Mouse (Mus musculus) olfactory bulb, adult 2 months (tissue): Measurements from ENCODE around the gene Ttyh2. TPM values are rescaled to one million over a fixed set of nuclear protein-coding genes. Genes with fewer than 3 reads are reported as not detected.

Source experiments
- H3K27ac ChIP-seq: fragments of 200-500 bp; 2 replicates; pipeline ENCODE4 v1.5.1; 2012; ENCODE audit warnings: low read depth, low read length; ENCODE audit not compliant: insufficient read depth
- H3K4me1 ChIP-seq: fragments of 200-500 bp; 2 replicates; pipeline ENCODE4 v1.6.1; 2012; ENCODE audit warnings: low read length; ENCODE audit not compliant: control insufficient read depth, insufficient read depth
- H3K4me3 ChIP-seq: fragments of 200-500 bp; 2 replicates; pipeline ENCODE4 v1.5.1; 2012; ENCODE audit warnings: mild to moderate bottlenecking, low read depth, low read length, moderate library complexity; ENCODE audit not compliant: insufficient read depth
- CTCF ChIP-seq: fragments of 200-500 bp; IDR thresholded peaks from 2 replicates; pipeline ENCODE4 v1.5.1; 2012; ENCODE audit warnings: low read depth, mild to moderate bottlenecking, low read length, moderate library complexity; ENCODE audit not compliant: insufficient read depth
- POLR2A ChIP-seq: fragments of 200-500 bp; IDR thresholded peaks from 2 replicates; pipeline ENCODE4 v1.6.1; 2012; ENCODE audit warnings: mild to moderate bottlenecking, low read depth, low read length, moderate library complexity; ENCODE audit not compliant: insufficient read depth
- WGBS: fragments of 180-500 bp; shearing (Covaris S2); methylation state at CpG from one replicate; pipeline ENCODE4 v1.1.7; 2018; 5-methylcytosine and 5-hydroxymethylcytosine counted together
- polyA plus RNA-seq: library from polyadenylated mRNA; stranded (reverse); fragments of >200 nt; gene quantifications from 2 replicates; pipeline ENCODE4 v1.2.4, GENCODE M21; 2012; ENCODE audit warnings: low replicate concordance; ENCODE audit not compliant: missing spikeins, insufficient read depth, insufficient read length

The Ttyh2 gene
- polyA plus RNA-seq, 1 experiment: not detected

DNA sequence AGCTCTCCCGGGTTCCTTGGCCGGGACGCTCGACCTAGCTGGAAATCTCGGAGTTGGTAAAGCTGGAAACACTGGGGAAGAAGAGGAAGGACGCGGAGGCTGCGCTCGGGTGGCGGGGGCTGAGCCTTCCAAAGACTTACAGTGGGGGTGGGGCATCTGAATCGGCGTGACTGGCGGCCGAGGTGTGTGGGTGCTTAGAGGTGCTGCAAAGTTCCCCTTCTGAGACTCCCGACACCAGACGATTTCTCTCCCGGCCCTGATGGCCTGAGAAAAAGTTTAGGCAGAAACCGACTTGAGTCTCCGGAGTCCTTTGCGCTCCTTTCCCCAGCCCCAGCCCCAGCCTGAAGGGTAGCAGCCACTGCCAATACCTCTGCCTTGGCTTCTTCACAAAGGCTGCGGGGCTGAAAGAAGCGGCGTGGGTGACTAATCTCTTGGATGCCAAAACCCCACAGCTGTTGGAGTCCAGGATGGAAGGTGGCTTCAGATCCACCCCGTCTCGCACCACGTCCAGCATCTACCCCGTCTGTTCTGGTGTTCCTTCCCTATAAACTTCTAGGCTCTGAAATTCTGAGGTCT lies 683 bp downstream of the Ttyh2 start:
- TF ChIP-seq POLR2A (no peak), CTCF (no peak)
- WGBS: 10% methylated on average over 27 of the region's 27 CpGs

DNA sequence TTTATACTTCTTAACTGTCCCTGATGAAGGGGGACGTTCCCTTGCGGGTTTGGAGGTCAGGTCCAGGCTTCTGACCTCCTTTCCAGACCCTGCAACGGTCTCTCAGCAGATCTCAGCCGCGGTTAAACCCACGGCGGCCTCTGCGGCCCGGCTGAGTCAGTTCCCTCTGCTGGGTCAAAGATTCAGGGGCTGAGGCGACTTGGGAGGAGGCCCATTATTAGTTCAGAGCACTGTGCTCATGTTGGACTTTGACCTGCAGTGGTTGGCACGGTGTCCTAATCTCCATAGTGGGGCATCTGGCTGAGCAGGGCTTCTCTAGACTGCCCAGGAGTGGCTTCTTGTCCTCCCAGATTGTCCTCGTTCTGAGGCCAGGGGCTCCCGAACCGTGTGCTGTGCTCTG lies 1.2 kb downstream of the Ttyh2 start:
- 34% methylated on average over 14 of the region's 14 CpGs for WGBS
- peaks cover 27% of the 10 kb centered on the region for H3K4me1 ChIP-seq
- peak overlapping the region; percentile 65 for H3K4me3 ChIP-seq
- TF ChIP-seq CTCF (no peak), POLR2A (no peak)
- H3K27ac ChIP-seq: peak overlapping the region; percentile 31; the same call in 1 of the 2 replicates

More for the DNA sequence above, 683 bp downstream of the Ttyh2 start:
- Histone ChIP-seq H3K4me3 (peak overlapping the region; percentile 65), H3K4me1 (peaks cover 29% of the 10 kb centered on the region), H3K27ac (peak overlapping the region; percentile 31; the same call in 1 of the 2 replicates)

DNA sequence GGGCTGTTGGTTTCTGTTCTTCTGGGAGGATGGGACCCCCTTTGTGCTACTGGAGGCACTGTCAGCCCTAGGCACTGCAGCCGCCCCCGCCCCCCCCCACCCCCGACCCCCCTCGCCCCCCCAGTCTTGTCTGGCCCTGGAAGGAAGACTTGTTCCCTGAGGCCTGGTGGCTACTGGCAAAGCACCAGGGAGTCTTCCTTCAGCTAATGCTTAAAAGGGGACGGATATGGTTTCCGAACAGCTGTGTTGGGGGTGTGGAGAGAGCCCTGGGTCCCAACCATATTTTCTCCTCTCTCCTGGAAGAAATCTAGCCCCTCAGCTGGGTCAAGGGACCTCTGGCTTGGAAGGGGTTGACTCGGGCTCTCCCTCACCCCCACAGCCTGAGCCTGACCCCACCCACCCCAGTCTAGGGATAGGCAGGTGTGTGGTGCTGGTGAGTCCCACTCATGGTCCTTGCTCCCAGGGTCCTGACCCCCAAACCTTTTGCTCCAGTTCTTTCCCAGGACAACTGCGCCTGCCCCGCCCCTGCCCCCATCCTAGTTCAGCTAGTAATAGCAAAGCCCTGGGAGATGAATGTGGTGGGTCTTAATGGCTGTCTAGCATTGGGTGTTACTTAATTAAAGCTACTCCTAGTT lies 1.8 kb downstream of the Ttyh2 start:
- 42% methylated on average over 9 of the region's 9 CpGs for WGBS
- TF ChIP-seq CTCF (no peak), POLR2A (no peak)
- no peak overlapping the region for H3K4me3 ChIP-seq
- peaks cover 27% of the 10 kb centered on the region for H3K4me1 ChIP-seq
- no peak overlapping the region for H3K27ac ChIP-seq

DNA sequence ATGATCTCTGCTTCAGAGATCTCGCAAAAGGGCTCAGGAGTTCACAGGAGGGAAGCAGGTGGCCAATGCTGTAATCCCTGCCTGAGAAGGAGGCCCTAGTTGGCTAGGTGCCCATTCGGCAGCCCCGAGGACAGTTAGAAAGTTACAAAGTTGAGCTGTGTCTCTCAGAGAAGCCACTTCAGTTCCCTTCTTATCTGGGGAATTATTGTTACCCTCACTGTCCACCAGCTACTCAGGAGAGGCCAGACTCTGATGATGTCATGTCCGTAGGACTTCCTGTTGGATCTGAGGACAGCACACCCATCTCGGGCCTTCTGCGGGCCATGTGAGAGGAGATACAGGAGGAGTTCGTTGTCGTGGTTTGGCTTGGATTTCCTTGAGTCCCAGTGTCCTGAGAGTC lies 4.4 kb downstream of the Ttyh2 start:
- Histone ChIP-seq H3K27ac (no peak overlapping the region), H3K4me3 (no peak overlapping the region), H3K4me1 (peaks cover 16% of the 10 kb centered on the region)
- WGBS: 67% methylated on average over 8 of the region's 8 CpGs
- TF ChIP-seq CTCF (no peak), POLR2A (no peak)

DNA sequence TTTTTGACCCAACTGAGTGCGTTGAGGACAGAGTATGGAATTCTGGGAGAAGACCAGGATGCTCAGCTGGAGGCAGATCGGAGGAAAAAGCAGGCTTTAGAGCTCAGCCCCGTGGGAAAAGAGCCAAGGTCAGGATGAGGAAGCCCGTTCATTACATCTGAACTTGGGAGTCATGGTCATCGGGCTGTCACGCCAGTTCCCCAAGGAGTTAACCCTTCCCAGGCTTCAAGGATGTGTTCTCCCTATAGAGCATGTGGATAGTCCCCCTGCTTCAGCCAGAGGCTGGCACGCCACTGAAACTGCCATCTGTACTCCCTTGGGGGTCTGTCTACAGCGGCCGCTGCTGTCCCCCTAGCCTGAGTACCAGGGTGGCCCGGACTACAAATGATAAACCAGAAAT lies 5.1 kb downstream of the Ttyh2 start:
- Histone ChIP-seq H3K4me3 (no peak overlapping the region), H3K27ac (no peak overlapping the region), H3K4me1 (peaks cover 19% of the 10 kb centered on the region)
- WGBS: 50% methylated on average over 10 of the region's 10 CpGs
- TF ChIP-seq POLR2A: no peak

DNA sequence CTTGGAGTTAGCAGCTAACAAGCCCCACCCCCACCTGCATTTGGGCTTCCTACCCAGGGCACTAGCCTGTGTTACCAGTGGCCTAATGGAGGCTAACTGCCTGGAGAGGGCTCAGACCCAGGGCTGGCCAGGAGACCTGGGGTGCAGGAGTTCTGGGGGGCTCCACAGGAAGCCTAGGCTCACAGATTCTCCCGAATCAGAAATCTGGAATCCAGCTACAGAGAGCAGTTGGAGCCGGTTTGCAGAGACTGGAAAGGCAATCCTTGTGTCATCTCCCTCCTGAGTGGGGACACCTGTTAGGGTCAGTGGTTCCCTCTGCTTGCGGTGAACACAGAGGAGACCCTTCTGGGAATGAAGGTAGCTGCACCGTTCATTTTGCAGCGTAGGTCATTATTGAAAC lies 5.8 kb downstream of the Ttyh2 start:
- Histone ChIP-seq H3K4me3 (no peak overlapping the region), H3K4me1 (peaks cover 11% of the 10 kb centered on the region), H3K27ac (no peak overlapping the region)
- no peak for TF ChIP-seq CTCF
- no peak for TF ChIP-seq POLR2A
- WGBS: 87% methylated on average over 5 of the region's 5 CpGs

DNA sequence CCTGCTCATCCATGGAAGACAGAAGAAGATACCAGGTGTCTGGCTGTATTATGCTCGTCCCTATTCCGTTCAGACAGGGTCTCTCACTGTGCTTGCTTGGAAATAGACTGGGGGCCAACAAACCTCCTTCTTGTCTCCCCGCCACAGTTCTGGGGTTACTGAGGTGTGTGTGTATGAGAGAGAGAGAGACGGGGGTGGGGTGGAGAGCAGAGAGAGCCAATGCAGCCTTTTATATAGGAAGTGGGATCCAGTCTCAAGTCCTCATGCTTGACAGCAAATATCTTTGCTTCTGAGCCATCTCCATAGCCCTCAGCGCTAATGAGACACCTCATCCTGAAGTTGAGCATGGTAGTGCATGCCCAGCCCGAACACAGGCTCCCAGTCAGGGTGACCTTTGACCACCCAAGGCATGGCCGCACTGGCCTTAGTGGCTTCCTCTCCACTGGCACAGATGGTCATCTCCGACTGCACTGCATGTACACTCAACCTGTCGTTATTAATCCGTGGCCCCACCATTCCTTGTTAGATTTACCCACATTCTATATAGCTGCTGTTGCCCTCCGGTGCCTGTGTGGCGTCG lies 7.2 kb downstream of the Ttyh2 start:
- WGBS: 96% methylated on average over 13 of the region's 13 CpGs
- Histone ChIP-seq H3K27ac (no peak overlapping the region), H3K4me1 (peaks cover 8% of the 10 kb centered on the region), H3K4me3 (no peak overlapping the region)
- TF ChIP-seq CTCF (no peak), POLR2A (no peak)

DNA sequence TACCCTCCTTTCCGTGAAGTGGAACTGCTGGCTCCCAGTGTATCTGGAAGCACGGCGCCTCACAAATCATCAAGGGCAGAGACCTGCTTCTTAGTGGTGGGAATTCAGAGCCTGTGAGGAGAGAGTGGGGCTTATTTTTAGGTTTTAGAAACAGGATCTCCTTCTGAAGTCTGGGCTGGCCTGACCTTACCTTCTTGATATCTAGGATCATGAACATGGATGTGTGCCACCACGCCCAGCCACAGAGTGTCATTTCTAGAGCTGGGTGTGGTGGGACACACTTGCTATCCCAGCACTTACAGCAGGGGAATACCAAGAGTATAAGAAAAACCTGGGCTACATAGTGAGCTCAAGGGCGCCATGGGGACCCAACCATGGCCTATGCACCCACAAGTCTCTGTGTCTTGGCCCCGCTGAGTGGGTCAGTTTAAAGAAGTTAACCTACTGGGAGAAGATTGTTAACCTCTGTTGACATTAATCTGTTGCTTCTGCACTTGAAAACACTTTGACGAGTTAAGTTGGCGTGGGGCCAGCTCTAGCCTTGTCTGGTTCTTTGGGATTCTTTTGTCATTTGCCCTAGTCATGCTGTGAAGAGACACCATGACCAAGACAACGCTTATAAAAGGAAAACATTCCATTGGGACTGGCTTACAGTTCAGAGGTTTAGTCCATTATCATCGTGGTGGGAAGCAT lies 7.9 kb downstream of the Ttyh2 start:
- no peak overlapping the region for H3K4me3 ChIP-seq
- no peak for TF ChIP-seq POLR2A
- no peak for TF ChIP-seq CTCF

DNA sequence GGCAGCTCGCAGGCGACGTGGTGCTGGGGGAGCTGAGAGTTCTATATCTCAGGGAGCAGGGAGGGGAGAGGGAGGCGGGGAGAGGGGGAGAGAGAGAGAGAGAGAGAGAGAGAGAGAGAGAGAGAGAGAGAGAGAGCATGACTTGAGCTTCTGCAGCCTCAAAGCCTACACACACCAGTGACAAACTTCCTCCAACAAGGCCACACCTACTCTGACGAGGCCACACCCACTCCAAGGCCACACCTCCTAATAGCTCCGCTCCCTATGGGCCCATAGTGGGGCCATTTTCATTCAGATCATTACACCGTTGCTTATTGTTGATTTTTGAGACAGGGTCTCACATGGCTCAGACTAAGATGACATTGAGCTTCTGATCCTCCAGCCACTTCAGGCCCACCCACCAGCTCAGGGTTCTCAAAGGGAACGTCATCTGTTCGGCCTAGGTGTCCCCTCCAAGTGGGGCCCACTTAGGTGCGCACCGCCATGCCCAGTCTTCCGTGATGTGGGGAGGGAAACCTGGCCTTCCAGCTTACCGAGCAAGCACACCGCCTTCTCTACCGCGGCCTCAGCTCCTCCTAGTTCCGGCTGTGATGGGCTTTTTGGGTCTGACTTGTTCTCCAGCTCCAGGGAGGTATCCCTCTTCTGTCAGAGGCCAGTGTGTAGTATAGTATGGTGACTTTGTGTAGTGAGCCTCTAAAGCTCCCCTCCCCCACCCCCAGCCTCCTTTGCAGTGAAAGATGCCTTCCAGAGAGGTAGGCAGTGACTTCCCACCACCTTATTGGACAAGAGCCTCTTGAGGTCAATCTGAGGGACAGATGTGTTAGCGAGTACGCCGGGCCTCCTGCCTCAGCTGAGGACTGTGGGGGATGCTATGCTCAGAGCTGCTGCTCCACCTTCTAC lies 8.7 kb downstream of the Ttyh2 start:
- TF ChIP-seq POLR2A (no peak), CTCF (no peak)
- H3K4me3 ChIP-seq: no peak overlapping the region
- H3K27ac ChIP-seq: no peak overlapping the region
- peaks cover 8% of the 10 kb centered on the region for H3K4me1 ChIP-seq
- whole genome bisulfite sequencing: 84% methylated on average over 20 of the region's 20 CpGs

More for the DNA sequence above, 7.9 kb downstream of the Ttyh2 start:
- 88% methylated on average over 10 of the region's 10 CpGs for WGBS
- Histone ChIP-seq H3K4me1 (peaks cover 8% of the 10 kb centered on the region), H3K27ac (no peak overlapping the region)
